Mouse (Mus musculus) embryonic facial prominence, embryonic 10.5 days (tissue): ENCODE data around the gene Hist1h3h. TPM values are rescaled to one million over a fixed set of nuclear protein-coding genes. Genes with fewer than 3 reads are reported as not detected.
"Not testable (repeated sequence)": the region's sequence is repeated elsewhere in the genome, so short reads cannot be mapped to it uniquely, and the experiment has no call there.

ENCODE experiments used
- DNase-seq: peaks from one replicate; pipeline ENCODE4 v3.0.0-alpha.2; 2017; ENCODE audit warnings: low spot score
- H3K27ac ChIP-seq: fragments of 300-500 bp; sonication (generic); replicated peaks from 2 replicates; pipeline ENCODE4 v1.5.1; 2016; ENCODE audit warnings: mild to moderate bottlenecking
- H3K27me3 ChIP-seq: fragments of 300-500 bp; sonication (generic); replicated peaks from 2 replicates; pipeline ENCODE4 v1.6.1; 2016; ENCODE audit warnings: low read depth, mild to moderate bottlenecking; ENCODE audit not compliant: poor library complexity, severe bottlenecking
- H3K36me3 ChIP-seq: fragments of 300-500 bp; sonication (generic); replicated peaks from 2 replicates; pipeline ENCODE4 v1.6.1; 2016; ENCODE audit warnings: mild to moderate bottlenecking, moderate library complexity
- H3K4me1 ChIP-seq: fragments of 300-500 bp; sonication (generic); 2 replicates; pipeline ENCODE4 v1.6.1; 2016
- H3K4me3 ChIP-seq: fragments of 300-500 bp; sonication (generic); 2 replicates; pipeline ENCODE4 v1.5.1; 2016; ENCODE audit warnings: mild to moderate bottlenecking, moderate library complexity
- H3K9me3 ChIP-seq: fragments of 300-500 bp; sonication (generic); 2 replicates; pipeline ENCODE4 v1.6.1; 2016; ENCODE audit warnings: mild to moderate bottlenecking
- WGBS: fragments of 180-500 bp; shearing (Covaris S2); methylation state at CpG from one replicate; pipeline ENCODE4 v1.1.7; 2016; 5-methylcytosine and 5-hydroxymethylcytosine counted together
- polyA plus RNA-seq: library from polyadenylated mRNA; unstranded; fragments of >200 nt; fragmentation: Nextera tagmentation; extraction: Ambion mirVana; gene quantifications from 2 replicates; pipeline ENCODE4 v1.2.1, GENCODE M21; 2016

Hist1h3h gene
- 10.7 and 12.8 TPM in 2 replicates for polyA plus RNA-seq

- H3K27me3 ChIP-seq, H3K9me3 ChIP-seq, H3K36me3 ChIP-seq: not testable (repeated sequence)
- Histone ChIP-seq H3K4me1 (peaks cover 36% of the 10 kb centered on the region), H3K4me3 (peak within 1 kb of the TSS; percentile 65), H3K27ac (peak within 1 kb of the TSS; percentile 96)
- DNase-seq: peak; percentile 87
- under 1% methylated on average over 30 of the region's 56 CpGs for WGBS
Observed at GRCm38 (mm10) chr13:21717397-21718357, at the start of gene Hist1h3h. Hist1h3h (plus strand) TSS chr13:21717659.

- H3K4me3 ChIP-seq: no peak within 1 kb of the TSS
- no peaks in the 10 kb centered on the region for H3K36me3 ChIP-seq
- no peaks in the 10 kb centered on the region for H3K4me1 ChIP-seq
- DNase-seq: no peak
- H3K9me3 ChIP-seq: no peaks in the 10 kb centered on the region
- no peaks in the 10 kb centered on the region for H3K27me3 ChIP-seq
- H3K27ac ChIP-seq: no peak within 1 kb of the TSS
- 82% methylated on average over 2 of the region's 2 CpGs for WGBS
Observed at GRCm38 (mm10) chr13:21677305-21677704, 40.2 kb upstream of the Hist1h3h start, which contains the start of gene Olfr1360. Olfr1360 (minus strand) TSS chr13:21677405.

- DNase-seq: no peak
- Histone ChIP-seq H3K27me3 (no peaks in the 10 kb centered on the region), H3K4me1 (no peaks in the 10 kb centered on the region), H3K27ac (no peak within 1 kb of the TSS), H3K36me3 (no peaks in the 10 kb centered on the region), H3K4me3 (no peak within 1 kb of the TSS), H3K9me3 (no peaks in the 10 kb centered on the region)
Observed at GRCm38 (mm10) chr13:21697811-21698210, 19.6 kb upstream of the Hist1h3h start, which contains the start of gene Olfr1359. Olfr1359 (plus strand) TSS chr13:21698111.

GRCm38 (mm10) chr13:21706669-21707068 lies 10.8 kb upstream of the Hist1h3h start:
- no peaks in the 10 kb centered on the region for H3K9me3 ChIP-seq
- H3K27me3 ChIP-seq: no peaks in the 10 kb centered on the region
- no peak overlapping the region for H3K4me3 ChIP-seq
- no peak overlapping the region for H3K27ac ChIP-seq
- no peaks in the 10 kb centered on the region for H3K36me3 ChIP-seq
- no peak for DNase-seq
- H3K4me1 ChIP-seq: peaks cover 4% of the 10 kb centered on the region; the same call in 1 of the 2 replicates
- WGBS: 74% methylated on average over 4 of the region's 4 CpGs

GRCm38 (mm10) chr13:21710031-21710711 lies 7.3 kb upstream of the Hist1h3h start:
- Histone ChIP-seq H3K36me3 (no peaks in the 10 kb centered on the region), H3K27ac (peak overlapping the region; percentile 86), H3K27me3 (no peaks in the 10 kb centered on the region), H3K4me3 (peak overlapping the region; percentile 71), H3K9me3 (no peaks in the 10 kb centered on the region), H3K4me1 (peaks cover 10% of the 10 kb centered on the region)
- peak; percentile 89 for DNase-seq
- WGBS: under 1% methylated on average over 32 of the region's 32 CpGs

GRCm38 (mm10) chr13:21710821-21711525 lies 6.5 kb upstream of the Hist1h3h start:
- Histone ChIP-seq H3K27ac (peak overlapping the region; percentile 66), H3K4me1 (peaks cover 14% of the 10 kb centered on the region), H3K36me3 (no peaks in the 10 kb centered on the region), H3K9me3 (no peaks in the 10 kb centered on the region), H3K4me3 (peak overlapping the region; percentile 71), H3K27me3 (no peaks in the 10 kb centered on the region)
- 3% methylated on average over 22 of the region's 22 CpGs for WGBS
- peak; percentile 75 for DNase-seq

GRCm38 (mm10) chr13:21711698-21712097 lies 5.8 kb upstream of the Hist1h3h start:
- DNase-seq: no peak
- H3K4me1 ChIP-seq: peaks cover 14% of the 10 kb centered on the region
- 35% methylated on average over 4 of the region's 4 CpGs for WGBS
- H3K27me3 ChIP-seq: no peaks in the 10 kb centered on the region
- H3K36me3 ChIP-seq: no peaks in the 10 kb centered on the region
- H3K4me3 ChIP-seq: peak overlapping the region; percentile 71
- H3K9me3 ChIP-seq: no peaks in the 10 kb centered on the region
- H3K27ac ChIP-seq: no peak overlapping the region

- peaks cover 24% of the 10 kb centered on the region for H3K4me1 ChIP-seq
- H3K27me3 ChIP-seq: no peaks in the 10 kb centered on the region
- peak; percentile 57 for DNase-seq
- no peaks in the 10 kb centered on the region for H3K36me3 ChIP-seq
- peak overlapping the region; percentile 93 for H3K27ac ChIP-seq
- 2% methylated on average over 7 of the region's 7 CpGs for WGBS
- peak overlapping the region; percentile 61 for H3K4me3 ChIP-seq
- no peaks in the 10 kb centered on the region for H3K9me3 ChIP-seq
Observed at GRCm38 (mm10) chr13:21714725-21715124, 2.7 kb upstream of the Hist1h3h start.

- Histone ChIP-seq H3K4me3 (peak overlapping the region; percentile 61), H3K36me3 (no peaks in the 10 kb centered on the region), H3K27ac (peak overlapping the region; percentile 93), H3K9me3 (no peaks in the 10 kb centered on the region), H3K27me3 (no peaks in the 10 kb centered on the region), H3K4me1 (peaks cover 28% of the 10 kb centered on the region)
- DNase-seq: peak; percentile 50
- WGBS: 1% methylated on average over 22 of the region's 22 CpGs
Observed at GRCm38 (mm10) chr13:21715131-21715863, 2.2 kb upstream of the Hist1h3h start.

- H3K9me3 ChIP-seq, H3K27me3 ChIP-seq, H3K36me3 ChIP-seq: not testable (repeated sequence)
- Histone ChIP-seq H3K27ac (peak within 1 kb of the TSS; percentile 95), H3K4me1 (peaks cover 35% of the 10 kb centered on the region), H3K4me3 (peak within 1 kb of the TSS; percentile 64)
- WGBS: under 1% methylated on average over 41 of the region's 50 CpGs
- DNase-seq: peak; percentile 83
Observed at GRCm38 (mm10) chr13:21715864-21716539, 1.5 kb upstream of the Hist1h3h start, which contains the start of the genes Hist1h2bl and Hist1h2ai. Hist1h2bl (minus strand) TSS chr13:21716143. Hist1h2ai (plus strand) TSS chr13:21716422.
